Mouse (Mus musculus): ENCODE data around the gene Fut11.

Gene Fut11

GRCm38 (mm10) chr14:20694884-20695760 lies at the start of gene Fut11:
Fut11 (plus strand) TSS chr14:20694968.
- DNase-seq (ENCODE audit: low spot score in 2 of 2): peak; percentile 67 to 84

DNA sequence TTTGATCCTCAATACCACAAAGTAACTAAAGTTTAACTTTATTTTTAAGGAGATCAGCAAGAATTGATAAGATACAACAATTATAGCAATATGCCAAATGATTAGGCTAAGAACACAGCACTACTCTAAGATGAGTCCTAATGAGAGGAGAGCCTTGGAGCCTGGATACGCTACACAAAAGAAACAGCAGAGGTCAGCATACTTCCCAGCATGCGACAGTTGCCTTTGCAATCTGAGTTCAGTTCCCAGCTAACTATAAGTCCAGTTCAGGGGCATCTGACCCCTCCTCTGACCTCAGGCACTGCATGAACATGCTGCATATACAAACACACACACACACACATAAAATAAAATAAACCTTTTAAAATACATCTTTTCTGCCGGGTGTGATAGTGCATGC lies 49.2 kb upstream of the Fut11 start:
- DNase-seq (ENCODE audit: low spot score in 2 of 2): no peak

GRCm38 (mm10) chr14:20646381-20646780 lies 48.4 kb upstream of the Fut11 start:
- DNase-seq (ENCODE audit: low spot score in 2 of 2): no peak

DNA sequence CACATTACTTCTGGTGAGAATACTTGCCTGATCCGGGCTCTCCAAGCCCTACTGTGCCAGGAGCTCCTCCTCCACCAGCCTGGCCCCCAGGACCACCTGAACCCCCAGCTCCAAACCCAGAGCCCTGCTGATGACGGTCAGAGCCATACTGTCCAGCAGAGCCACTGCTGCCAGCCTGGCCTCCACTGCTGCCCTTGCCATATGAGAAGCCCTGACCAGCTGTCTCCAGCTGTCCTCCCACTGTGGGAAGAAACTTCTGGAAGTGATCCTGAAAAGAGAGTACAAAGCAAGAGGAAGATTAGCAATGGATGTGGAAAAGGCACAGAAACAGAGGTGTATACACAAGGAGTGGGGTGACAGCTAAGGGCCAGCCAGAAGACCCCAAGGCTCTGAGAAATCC lies 43.8 kb upstream of the Fut11 start:
- no peak for DNase-seq (ENCODE audit: low spot score in 2 of 2)

- DNase-seq (ENCODE audit: low spot score in 2 of 2): no peak
Observed at GRCm38 (mm10) chr14:20651722-20652256, 43.0 kb upstream of the Fut11 start.

DNA sequence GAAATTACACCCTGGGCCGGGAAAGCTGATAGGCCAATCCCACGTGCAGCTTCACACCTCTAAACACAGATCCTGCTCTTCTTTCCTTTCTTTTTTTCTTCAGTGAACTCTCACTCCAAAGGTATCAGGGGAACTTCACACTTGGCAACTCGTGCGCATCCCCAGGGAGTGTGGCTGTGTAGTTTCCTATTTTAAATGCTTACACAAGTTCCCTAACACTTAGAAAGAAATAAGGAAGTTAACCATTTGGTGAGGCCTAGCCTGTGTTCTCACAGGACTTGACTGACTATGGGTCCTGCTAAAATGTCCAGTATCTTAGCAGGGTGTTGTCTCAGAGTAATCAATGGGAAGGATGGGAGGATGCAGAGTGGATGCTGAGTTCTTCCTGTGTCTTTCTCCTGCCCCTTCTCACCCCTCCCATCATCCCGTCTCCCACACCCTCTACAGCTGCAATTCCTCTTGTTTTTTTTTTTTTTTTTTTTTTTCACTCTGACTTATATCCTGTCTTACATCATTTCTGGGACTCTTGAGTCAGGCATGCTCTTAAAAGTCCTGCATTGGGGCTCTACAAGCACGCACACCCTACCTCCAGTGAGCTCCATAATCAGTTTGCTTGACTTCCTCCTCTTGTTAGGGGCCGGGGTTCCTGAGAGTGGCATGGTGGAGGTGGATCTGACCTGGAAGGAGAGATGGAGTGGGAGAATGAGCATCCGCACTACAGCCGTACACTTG lies 39.9 kb upstream of the Fut11 start:
- no peak for DNase-seq (ENCODE audit: low spot score in 2 of 2)

- DNase-seq (ENCODE audit: low spot score in 2 of 2): no peak
Observed at GRCm38 (mm10) chr14:20655731-20656130, 39.0 kb upstream of the Fut11 start.

GRCm38 (mm10) chr14:20656361-20656760 lies 38.4 kb upstream of the Fut11 start, which contains the start of gene Myoz1:
Myoz1 (minus strand) TSS chr14:20656540.
- no peak for DNase-seq (ENCODE audit: low spot score in 2 of 2)

DNA sequence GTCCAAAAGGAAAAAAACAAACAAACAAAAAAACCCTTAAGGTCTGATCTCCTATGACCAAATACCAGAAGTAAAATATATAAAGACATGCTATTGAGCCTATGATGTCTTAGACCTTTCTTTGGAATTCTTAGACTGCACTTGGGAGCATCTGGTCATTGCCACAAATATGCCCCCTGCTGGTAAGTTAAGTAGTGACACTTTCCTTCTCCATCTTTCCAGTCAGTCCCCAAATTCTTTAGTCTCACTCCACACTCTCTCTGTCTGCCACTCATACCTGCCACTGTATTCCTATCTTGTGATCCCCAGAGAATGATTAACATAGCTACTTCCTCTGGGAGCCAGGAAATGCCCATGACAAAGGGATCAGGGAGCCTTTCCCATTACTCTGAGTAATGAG lies 36.4 kb upstream of the Fut11 start:
- DNase-seq (ENCODE audit: low spot score in 2 of 2): no peak

GRCm38 (mm10) chr14:20658902-20659301 lies 35.9 kb upstream of the Fut11 start:
- no peak for DNase-seq (ENCODE audit: low spot score in 2 of 2)

- DNase-seq (ENCODE audit: low spot score in 2 of 2): no peak
Observed at GRCm38 (mm10) chr14:20659687-20660086, 35.1 kb upstream of the Fut11 start.

DNA sequence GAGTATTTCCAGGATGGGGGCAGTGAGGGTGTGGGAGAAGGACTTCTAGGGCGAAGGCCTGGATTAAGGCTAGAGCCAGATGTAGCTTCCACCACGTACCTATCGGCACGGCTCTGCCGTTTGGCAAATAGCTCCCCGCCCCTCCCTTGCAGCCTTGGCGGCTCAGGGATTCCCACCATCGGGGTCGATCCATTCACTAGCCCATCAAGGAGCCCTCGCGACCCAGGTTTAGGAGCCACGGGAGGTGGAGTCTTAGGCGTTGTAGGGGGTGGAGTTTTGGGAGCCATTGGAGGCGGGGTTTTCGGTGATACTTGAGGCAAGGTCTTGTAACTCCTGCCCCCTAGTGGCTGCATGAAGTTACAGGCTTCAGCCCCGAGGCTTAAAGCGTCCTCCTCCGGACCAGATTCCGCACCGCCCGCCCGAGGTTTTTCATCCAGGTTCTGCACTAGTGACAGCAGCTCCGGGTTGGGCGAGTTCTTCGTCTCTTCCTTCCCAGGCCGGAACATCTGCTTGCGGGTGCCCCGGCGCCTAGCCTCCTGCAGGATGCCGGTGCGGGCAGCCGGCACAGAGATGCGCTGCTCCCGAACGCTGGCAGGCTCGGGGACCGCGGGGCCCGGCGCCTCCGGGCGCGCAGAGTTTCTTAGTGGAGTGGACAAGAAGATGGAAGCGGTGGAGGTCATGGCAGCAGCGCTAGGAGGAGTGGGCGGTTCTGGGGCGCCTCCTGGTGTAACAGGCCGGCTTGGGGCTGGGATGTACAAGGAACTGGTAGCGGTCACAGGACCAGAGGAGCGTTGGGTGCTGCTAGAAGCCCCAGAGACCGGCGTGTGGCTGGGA lies 33.7 kb upstream of the Fut11 start:
- peak; percentile 89 to 92 for DNase-seq (ENCODE audit: low spot score in 2 of 2)

- DNase-seq (ENCODE audit: low spot score in 2 of 2): no peak
Observed at GRCm38 (mm10) chr14:20661661-20662331, 33.0 kb upstream of the Fut11 start.

DNA sequence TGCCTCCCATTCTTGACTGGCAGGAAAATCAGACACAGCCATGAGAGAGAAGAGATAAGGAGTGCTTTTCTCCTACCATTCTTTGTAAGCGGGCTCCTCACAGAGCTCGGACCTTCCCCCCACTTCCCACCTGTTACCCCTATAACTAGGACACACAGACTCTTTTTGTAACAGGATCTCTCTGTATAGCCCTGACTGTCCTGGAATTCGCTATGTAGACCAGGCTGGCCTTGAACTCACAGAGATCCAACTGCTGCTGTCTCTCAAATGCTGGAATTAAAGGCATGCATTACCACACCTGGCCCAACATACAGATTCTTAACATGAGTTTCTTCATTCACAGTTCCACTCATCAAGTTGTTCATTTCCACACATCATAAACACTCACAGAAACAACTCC lies 32.0 kb upstream of the Fut11 start:
- no peak for DNase-seq (ENCODE audit: low spot score in 2 of 2)

DNA sequence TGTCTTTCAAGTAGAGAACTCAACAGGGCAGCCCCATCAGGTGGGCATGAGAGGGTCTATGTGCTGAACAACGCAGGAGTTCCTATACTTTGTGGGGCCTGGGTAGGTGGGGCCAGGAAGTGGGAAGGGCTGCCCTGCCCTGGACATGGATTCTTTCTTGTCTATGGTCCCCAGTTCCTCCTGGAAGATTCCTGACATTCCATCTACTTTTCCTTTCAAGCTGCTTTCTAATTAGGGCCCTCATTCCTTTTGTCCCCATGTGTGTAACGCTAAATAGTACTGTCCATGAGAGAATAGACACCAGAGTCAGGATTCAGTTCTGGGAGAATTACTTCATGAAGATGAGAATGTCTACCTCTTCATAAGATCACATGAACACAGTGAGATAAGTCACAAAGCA lies 31.2 kb upstream of the Fut11 start:
- no peak for DNase-seq (ENCODE audit: low spot score in 2 of 2)

- DNase-seq (ENCODE audit: low spot score in 2 of 2): no peak
Observed at GRCm38 (mm10) chr14:20664436-20664835, 30.3 kb upstream of the Fut11 start.

DNA sequence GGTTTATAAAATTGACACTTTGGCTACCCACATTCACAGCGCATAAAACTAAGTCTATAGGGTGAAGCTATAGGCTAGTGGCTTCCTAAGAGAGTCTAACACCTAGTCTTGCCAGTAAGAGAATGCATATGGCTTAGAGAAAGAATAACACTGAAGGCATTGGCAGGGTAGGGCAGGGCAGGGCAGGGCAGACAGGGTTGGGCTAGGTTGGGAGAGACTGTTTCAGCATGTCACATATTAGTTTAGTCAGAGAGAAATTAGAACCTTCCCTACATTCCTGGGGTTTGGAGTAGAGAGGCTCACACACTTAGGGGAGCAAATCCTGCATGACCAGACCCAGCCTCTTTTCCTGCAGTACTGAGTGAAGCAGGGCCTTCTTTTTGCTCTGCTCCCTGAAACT lies 27.3 kb upstream of the Fut11 start:
- DNase-seq (ENCODE audit: low spot score in 2 of 2): no peak

- no peak for DNase-seq (ENCODE audit: low spot score in 2 of 2)
Observed at GRCm38 (mm10) chr14:20668154-20668810, 26.5 kb upstream of the Fut11 start, which contains the start of gene Synpo2l. Synpo2l (minus strand) TSS chr14:20668354.

DNA sequence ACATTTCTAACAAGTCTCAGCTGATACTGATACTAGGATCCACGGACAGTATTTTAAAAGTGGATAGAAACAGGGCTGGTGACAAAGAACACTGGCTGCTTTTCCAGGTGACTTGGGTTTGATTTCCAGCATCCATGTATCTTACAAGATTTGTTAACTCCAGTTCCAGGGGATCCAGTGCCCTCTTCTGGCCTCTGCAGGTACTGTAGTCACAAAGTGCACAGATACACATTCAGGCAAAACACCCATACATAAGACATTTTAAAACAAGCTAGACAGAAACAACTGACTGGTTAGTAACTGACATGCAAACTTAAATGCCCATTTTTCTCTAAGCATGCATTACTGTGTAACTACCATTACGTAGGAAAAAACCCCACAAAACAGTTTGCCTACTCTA lies 21.8 kb upstream of the Fut11 start:
- no peak for DNase-seq (ENCODE audit: low spot score in 2 of 2)

DNA sequence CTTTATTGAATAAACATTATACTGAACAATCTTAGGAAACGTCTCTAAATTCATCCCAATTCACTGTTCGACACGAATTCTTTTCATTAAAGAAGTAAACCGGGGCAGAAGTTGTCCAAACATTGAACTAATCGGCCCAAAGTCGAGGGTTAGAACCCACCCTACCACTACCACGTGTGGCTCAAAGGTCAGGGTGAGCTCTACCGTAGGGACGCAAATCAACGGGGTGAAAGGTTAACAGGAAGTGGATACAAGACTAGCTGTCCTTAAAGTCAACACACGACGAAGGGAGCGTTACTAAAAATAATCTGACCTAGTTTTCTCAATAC lies 21.1 kb upstream of the Fut11 start:
- DNase-seq (ENCODE audit: low spot score in 2 of 2): peak in 1 of 2 experiments; percentile 39
